8 mouse cellular contexts compared by ENCODE assay signal in the genomic region with DNA sequence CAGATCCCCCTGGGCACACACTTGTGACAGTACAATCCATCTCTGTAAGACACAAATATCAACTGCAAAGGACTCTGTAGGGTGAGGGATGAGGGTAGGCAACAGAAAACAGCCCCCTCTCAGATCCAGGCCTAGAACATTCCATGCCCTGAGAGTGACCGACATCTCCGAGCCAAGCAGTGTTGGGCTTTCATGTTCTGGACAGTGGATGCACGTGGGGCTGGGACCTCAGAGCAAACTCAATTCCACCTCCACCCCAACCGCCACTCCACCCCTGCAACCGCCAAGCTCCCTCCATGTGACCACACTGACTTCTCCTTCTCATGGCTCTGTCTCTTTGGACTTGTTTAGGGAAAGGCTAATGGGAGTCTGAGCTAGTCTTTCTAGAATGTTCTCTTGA. TPM values are rescaled to one million over a fixed set of nuclear protein-coding genes. Genes with fewer than 3 reads are reported as not detected.
DNase-seq lines count a peak whose midpoint lies in the region; ATAC-seq and TF ChIP-seq lines count a peak whose summit lies in the region.
"Had no signal": no experiment of that assay in that cellular context is flagged by ENCODE, and none has a peak within 500 bp of the region (broad histone marks: within the 10 kb centered on the region; RNA-seq: fewer than 3 reads in every experiment).

No protein-coding gene starts in this region.

- H3K4me3 ChIP-seq in liver, embryonic 11.5 days (ENCODE audit: low read depth, low read length) = no peak overlapping the region
- H3K4me3 ChIP-seq in hindbrain, embryonic 12.5 days = no peak overlapping the region
- no peak overlapping the region for H3K4me3 ChIP-seq in limb, embryonic 12.5 days (replicated peaks)
- H3K4me3 ChIP-seq in neural tube, embryonic 15.5 days (replicated peaks) = no peak overlapping the region
- no peak overlapping the region for H3K4me3 ChIP-seq in thymus, adult 2 months (ENCODE audit: control insufficient read depth, insufficient read depth, low read length)

- H3K4me1 ChIP-seq in liver, embryonic 11.5 days (replicated peaks; ENCODE audit: control insufficient read depth, insufficient read depth, low read length) = peaks cover 10% of the 10 kb centered on the region; the same call in 1 of the 2 replicates
- H3K4me1 ChIP-seq in hindbrain, embryonic 12.5 days = peaks cover 45% of the 10 kb centered on the region
- H3K4me1 ChIP-seq in limb, embryonic 12.5 days (replicated peaks) = peaks cover 56% of the 10 kb centered on the region
- H3K4me1 ChIP-seq in neural tube, embryonic 15.5 days = peaks cover 63% of the 10 kb centered on the region
- peaks cover 27% of the 10 kb centered on the region for H3K4me1 ChIP-seq in thymus, adult 2 months (replicated peaks; ENCODE audit: control insufficient read depth, insufficient read depth, low read length)

- peaks cover 21% of the 10 kb centered on the region for H3K27me3 ChIP-seq in liver, embryonic 11.5 days (replicated peaks; ENCODE audit: control insufficient read depth, insufficient read depth, low read length)
- H3K27me3 ChIP-seq in hindbrain, embryonic 12.5 days = no peaks in the 10 kb centered on the region
- peaks cover 15% of the 10 kb centered on the region; the same call in 1 of the 2 replicates for H3K27me3 ChIP-seq in limb, embryonic 12.5 days
- H3K27me3 ChIP-seq in neural tube, embryonic 15.5 days (replicated peaks) = 0 out of 2 replicates have a peak, but pooled peaks cover 6% of the 10 kb centered on the region
- peaks cover 4% of the 10 kb centered on the region; the same call in 1 of the 2 replicates for H3K27me3 ChIP-seq in thymus, adult 2 months (ENCODE audit: control insufficient read depth, insufficient read depth, low read length)

- H3K4me2 ChIP-seq in liver, embryonic 11.5 days = no peak overlapping the region
- H3K4me2 ChIP-seq in hindbrain, embryonic 12.5 days (replicated peaks) = peak overlapping the region; percentile 47
- H3K4me2 ChIP-seq in limb, embryonic 12.5 days = peak overlapping the region; percentile 52
- peak overlapping the region; percentile 47 for H3K4me2 ChIP-seq in neural tube, embryonic 15.5 days

- no peaks in the 10 kb centered on the region for H3K9me3 ChIP-seq in liver, embryonic 11.5 days (ENCODE audit: control insufficient read depth, low read length)
- no peaks in the 10 kb centered on the region for H3K9me3 ChIP-seq in hindbrain, embryonic 12.5 days (replicated peaks)
- 0 out of 2 replicates have a peak, but pooled peaks cover 4% of the 10 kb centered on the region for H3K9me3 ChIP-seq in limb, embryonic 12.5 days
- no peaks in the 10 kb centered on the region for H3K9me3 ChIP-seq in neural tube, embryonic 15.5 days (replicated peaks)

- no peak for TF ChIP-seq CTCF in thymus, adult 2 months (IDR thresholded peaks at IDR 0.05; ENCODE audit: borderline replicate concordance, control insufficient read depth, extremely low read depth, insufficient read depth, low read length, poor library complexity)

- no peak for ATAC-seq in liver, embryonic 11.5 days (replicated peaks; ENCODE audit: low FRiP score)
- ATAC-seq in hindbrain, embryonic 12.5 days (ENCODE audit: low FRiP score) = no peak; the same call in 1 of the 2 replicates
- ATAC-seq in limb, embryonic 12.5 days (ENCODE audit: insufficient number of reproducible peaks, insufficient read depth, low FRiP score, low TSS enrichment, low read depth) = 0 out of 2 replicates have a peak, but pooled peaks have one; percentile 15
- no peak for ATAC-seq in neural tube, embryonic 15.5 days (ENCODE audit: low FRiP score)

- H3K9ac ChIP-seq in liver, embryonic 11.5 days (ENCODE audit: low read depth, low read length) = no peak overlapping the region
- H3K9ac ChIP-seq in hindbrain, embryonic 12.5 days = peak overlapping the region; percentile 28; the same call in 1 of the 2 replicates
- H3K9ac ChIP-seq in limb, embryonic 12.5 days (replicated peaks) = 0 out of 2 replicates have a peak overlapping the region, but pooled peaks have one; percentile 31
- H3K9ac ChIP-seq in neural tube, embryonic 15.5 days (replicated peaks) = 0 out of 2 replicates have a peak overlapping the region, but pooled peaks have one; percentile 5

- H3K36me3 ChIP-seq in liver, embryonic 11.5 days (ENCODE audit: control insufficient read depth, insufficient read depth, low read length) = no peaks in the 10 kb centered on the region
- H3K36me3 ChIP-seq in hindbrain, embryonic 12.5 days = no peaks in the 10 kb centered on the region
- H3K36me3 ChIP-seq in limb, embryonic 12.5 days = no peaks in the 10 kb centered on the region
- H3K36me3 ChIP-seq in neural tube, embryonic 15.5 days = no peaks in the 10 kb centered on the region
- no peaks in the 10 kb centered on the region for H3K36me3 ChIP-seq in thymus, adult 2 months (ENCODE audit: control insufficient read depth, insufficient read depth, low read length)

- 63% methylated on average over 5 of the region's 5 CpGs for WGBS in liver, embryonic 11.5 days
- 67% methylated on average over 5 of the region's 5 CpGs for WGBS in hindbrain, embryonic 12.5 days
- WGBS in limb, embryonic 12.5 days = 37% methylated on average over 5 of the region's 5 CpGs
- WGBS in neural tube, embryonic 15.5 days = 50% methylated on average over 5 of the region's 5 CpGs
- WGBS in thymus, adult 2 months = 14% methylated on average over 5 of the region's 5 CpGs

- no peak for TF ChIP-seq POLR2A in thymus, adult 2 months (IDR thresholded peaks at IDR 0.05; ENCODE audit: control insufficient read depth, extremely low read depth, insufficient read depth, low read length, poor library complexity)

- no peak overlapping the region for H3K27ac ChIP-seq in liver, embryonic 11.5 days (ENCODE audit: low read depth, low read length)
- H3K27ac ChIP-seq in hindbrain, embryonic 12.5 days = peak overlapping the region; percentile 95
- H3K27ac ChIP-seq in limb, embryonic 12.5 days = peak overlapping the region; percentile 94
- peak overlapping the region; percentile 83 for H3K27ac ChIP-seq in neural tube, embryonic 15.5 days (replicated peaks)
- no peak overlapping the region for H3K27ac ChIP-seq in thymus, adult 2 months (ENCODE audit: control insufficient read depth, insufficient read depth, low read length)

- peak; percentile 6 for DNase-seq in liver
- no peak for DNase-seq in liver, embryonic 11.5 days (ENCODE audit: low spot score)
- DNase-seq in cerebellum, adult 11-12 months = no peak
- no peak for DNase-seq in thymus, adult 2 months
- DNase-seq: lung, postnatal 36 days had no signal

RNA-seq across cellular contexts. Expression of gene Pck1, which starts 19.1 kb away (rescaled TPM):
- polyA plus RNA-seq in liver, embryonic 11.5 days (2014; fragmentation: Nextera tagmentation; extraction: Ambion mirVana) = 0.17 and 0.23 TPM in 2 replicates
- not detected in 2 replicates for polyA plus RNA-seq in hindbrain, embryonic 12.5 days (2016; fragmentation: Nextera tagmentation; extraction: Ambion mirVana)
- polyA plus RNA-seq in limb, embryonic 12.5 days (2016; fragmentation: Nextera tagmentation; extraction: Ambion mirVana) = 0.08 TPM in 1 of 2 replicates, not detected in the other
- 0.34 TPM in 1 of 2 replicates, not detected in the other for polyA plus RNA-seq in neural tube, embryonic 15.5 days (2015; fragmentation: Nextera tagmentation; extraction: Ambion mirVana)
- polyA plus RNA-seq in thymus, adult 2 months (2012; rRNA removed) = 14.5 and 25.6 TPM in 2 replicates

RNA-seq across cellular contexts. Expression of gene Zbp1, which starts 46.8 kb away (rescaled TPM):
- polyA plus RNA-seq in liver, embryonic 11.5 days (2014; fragmentation: Nextera tagmentation; extraction: Ambion mirVana) = not detected in 2 replicates
- 0.28 TPM in 1 of 2 replicates, not detected in the other for polyA plus RNA-seq in hindbrain, embryonic 12.5 days (2016; fragmentation: Nextera tagmentation; extraction: Ambion mirVana)
- polyA plus RNA-seq in limb, embryonic 12.5 days (2016; fragmentation: Nextera tagmentation; extraction: Ambion mirVana) = not detected in 2 replicates
- 0.08 and 3.6 TPM in 2 replicates for polyA plus RNA-seq in neural tube, embryonic 15.5 days (2015; fragmentation: Nextera tagmentation; extraction: Ambion mirVana)
- 58.6 and 63.7 TPM in 2 replicates for polyA plus RNA-seq in thymus, adult 2 months (2012; rRNA removed)

RNA-seq across cellular contexts. Expression of gene Ctcfl, which starts 52.6 kb away (rescaled TPM):
- polyA plus RNA-seq in liver, embryonic 11.5 days (2014; fragmentation: Nextera tagmentation; extraction: Ambion mirVana) = 0.07 TPM in 1 of 2 replicates, not detected in the other
- 0.14 TPM in 2 replicates for polyA plus RNA-seq in hindbrain, embryonic 12.5 days (2016; fragmentation: Nextera tagmentation; extraction: Ambion mirVana)
- 0.13 TPM in 2 replicates for polyA plus RNA-seq in limb, embryonic 12.5 days (2016; fragmentation: Nextera tagmentation; extraction: Ambion mirVana)
- polyA plus RNA-seq in neural tube, embryonic 15.5 days (2015; fragmentation: Nextera tagmentation; extraction: Ambion mirVana) = 0.09 and 0.10 TPM in 2 replicates
- 0.12 TPM in 1 of 2 replicates, not detected in the other for polyA plus RNA-seq in thymus, adult 2 months (2012; rRNA removed)

Comparison
In these comparisons a context has a peak if more than half of its experiments do, and no peak if none do; other contexts are left out.
1. H3K27ac ChIP-seq: peak in hindbrain, embryonic 12.5 days (single experiment), limb, embryonic 12.5 days (single experiment) and neural tube, embryonic 15.5 days (single experiment); none in liver, embryonic 11.5 days (single experiment) and thymus, adult 2 months (single experiment).
2. RNA of gene Pck1, which starts 19.1 kb away (polyA plus RNA-seq): 14.5 to 25.6 TPM in thymus, adult 2 months; 0.17 to 0.23 TPM in liver, embryonic 11.5 days, 0.08 TPM in limb, embryonic 12.5 days, 0.34 TPM in neural tube, embryonic 15.5 days and not detected in hindbrain, embryonic 12.5 days; every median in the first group is over 10 times any median in the second.
3. RNA of gene Zbp1, which starts 46.8 kb away (polyA plus RNA-seq): 58.6 to 63.7 TPM in thymus, adult 2 months; 0.28 TPM in hindbrain, embryonic 12.5 days, not detected in limb, embryonic 12.5 days, not detected in liver, embryonic 11.5 days and 0.08 to 3.6 TPM in neural tube, embryonic 15.5 days; every median in the first group is over 10 times any median in the second.